Mouse (Mus musculus): ENCODE measurements around the gene Siva1.

Siva1 gene

GRCm38 (mm10) chr12:112660576-112661326, 16.3 kb downstream of the Siva1 start:
- DNase-seq: peak; percentile 60

GRCm38 (mm10) chr12:112661327-112661605, 16.8 kb downstream of the Siva1 start:
- DNase-seq: no peak

DNA sequence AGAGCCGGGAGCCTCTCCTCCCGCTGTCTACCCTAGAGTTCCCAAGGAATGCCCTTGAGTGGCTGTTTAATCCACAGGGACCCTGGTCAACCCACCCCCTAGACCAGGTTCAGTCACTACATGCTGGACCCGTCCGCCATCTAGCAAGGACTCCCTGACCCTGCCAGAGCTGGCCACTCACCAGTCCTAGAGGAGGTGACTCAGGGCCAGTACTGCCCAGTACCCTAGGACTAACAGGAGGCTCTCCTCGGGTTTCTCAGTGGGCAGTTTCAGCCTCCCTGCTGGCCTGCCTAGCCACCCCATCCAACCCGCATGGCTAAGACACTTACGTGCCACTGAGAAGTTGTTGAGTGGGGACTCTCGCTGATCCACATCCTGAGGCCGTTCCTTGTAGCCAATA, 17.4 kb downstream of the Siva1 start:
- no peak for DNase-seq

GRCm38 (mm10) chr12:112663303-112663702, 18.8 kb downstream of the Siva1 start:
- DNase-seq: no peak

GRCm38 (mm10) chr12:112663716-112664115, 19.2 kb downstream of the Siva1 start:
- DNase-seq: no peak

- no peak for DNase-seq
Observed at GRCm38 (mm10) chr12:112664124-112664523, 19.6 kb downstream of the Siva1 start.

DNA sequence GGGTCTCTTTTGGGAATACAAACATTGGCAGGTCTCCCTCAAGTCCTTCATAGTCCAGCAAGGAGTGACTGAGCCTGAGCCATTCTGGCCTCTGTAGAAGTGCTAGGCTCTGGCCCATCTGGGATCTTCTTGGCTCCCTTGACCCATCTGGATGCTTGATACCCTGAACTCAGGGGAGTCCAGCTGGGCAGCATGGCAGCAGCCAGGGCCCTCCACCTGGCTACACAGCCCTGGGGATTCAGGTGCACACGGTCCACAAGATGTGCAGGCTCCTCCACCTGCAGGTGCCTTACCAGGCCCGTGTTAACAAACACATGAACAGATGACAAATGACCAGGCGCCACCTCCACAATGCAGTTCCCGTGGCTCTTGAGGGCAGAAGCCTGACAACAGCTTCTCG, 20.2 kb downstream of the Siva1 start:
- DNase-seq: no peak

- DNase-seq: peak; percentile 71
Observed at GRCm38 (mm10) chr12:112665445-112665844, 21.0 kb downstream of the Siva1 start.

DNA sequence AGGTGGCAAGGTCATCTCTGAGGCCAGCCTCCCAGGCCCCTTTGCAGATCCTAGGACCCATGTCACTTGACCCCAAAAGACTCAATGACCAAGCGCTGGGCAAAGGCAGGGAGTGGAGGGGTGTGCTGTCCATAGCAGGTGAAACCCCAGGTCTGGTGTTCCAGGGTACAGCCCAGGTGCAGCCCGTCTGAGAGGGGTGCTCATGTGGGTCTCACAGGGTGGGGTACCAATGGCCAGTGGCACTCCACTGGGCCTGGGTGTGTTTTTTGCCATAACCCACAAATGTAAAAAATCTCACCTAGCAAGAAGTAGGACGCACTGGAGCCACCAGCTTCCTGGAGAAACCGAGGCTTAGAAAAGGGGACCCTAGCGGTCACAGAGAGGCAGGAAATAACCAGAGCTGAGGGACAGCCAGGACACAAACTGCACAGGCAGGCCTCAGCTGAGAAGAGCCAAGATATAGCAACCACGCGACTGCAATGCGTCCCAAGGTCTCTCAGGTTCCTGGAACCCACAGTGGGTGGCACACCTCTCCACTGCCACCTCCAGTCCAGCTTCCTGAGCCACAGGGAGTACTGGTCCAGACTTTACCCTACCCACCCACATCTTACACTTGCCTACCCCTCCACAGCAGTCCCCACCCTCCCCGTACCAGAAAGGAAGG, 21.5 kb downstream of the Siva1 start:
- no peak for DNase-seq

GRCm38 (mm10) chr12:112667619-112668297, 23.3 kb downstream of the Siva1 start:
- peak; percentile 40 for DNase-seq

DNA sequence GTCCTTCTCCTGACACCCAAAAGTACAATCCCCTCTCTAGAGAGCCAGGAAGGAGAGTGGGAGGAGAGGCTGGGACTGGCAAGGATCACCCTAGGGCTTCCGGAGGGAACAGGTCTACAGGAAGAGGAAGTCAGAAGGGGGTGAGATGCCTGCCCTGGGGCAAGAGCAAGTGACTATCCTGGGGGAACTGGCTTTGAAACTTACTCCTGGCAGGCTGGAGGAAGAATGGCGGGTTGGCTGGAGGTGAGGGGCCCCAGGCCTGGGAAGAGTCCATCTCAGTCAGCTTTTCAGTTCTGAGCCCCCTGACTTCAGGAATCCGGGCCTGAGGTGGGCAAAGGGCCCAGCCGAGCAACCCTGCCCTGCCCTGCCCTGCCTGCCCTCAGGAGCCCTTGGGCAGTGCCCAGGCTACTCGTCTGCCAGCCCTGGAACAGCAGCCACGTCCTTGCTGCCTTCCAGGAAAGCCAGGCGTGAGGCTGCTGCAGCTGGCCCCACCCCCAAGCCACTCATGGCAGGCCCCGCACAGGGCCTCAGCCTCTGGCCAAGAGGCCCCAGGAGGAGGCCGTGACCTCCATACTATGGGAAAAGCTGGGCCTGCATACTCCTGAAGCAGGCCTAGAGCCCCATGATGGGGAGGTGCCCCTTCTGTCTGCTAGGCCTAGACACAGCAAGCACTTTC, 26.4 kb downstream of the Siva1 start:
- peak; percentile 33 for DNase-seq

- DNase-seq: no peak
Observed at GRCm38 (mm10) chr12:112671891-112672290, 27.4 kb downstream of the Siva1 start.

GRCm38 (mm10) chr12:112672744-112673575, 28.5 kb downstream of the Siva1 start:
- peak; percentile 38 for DNase-seq

DNA sequence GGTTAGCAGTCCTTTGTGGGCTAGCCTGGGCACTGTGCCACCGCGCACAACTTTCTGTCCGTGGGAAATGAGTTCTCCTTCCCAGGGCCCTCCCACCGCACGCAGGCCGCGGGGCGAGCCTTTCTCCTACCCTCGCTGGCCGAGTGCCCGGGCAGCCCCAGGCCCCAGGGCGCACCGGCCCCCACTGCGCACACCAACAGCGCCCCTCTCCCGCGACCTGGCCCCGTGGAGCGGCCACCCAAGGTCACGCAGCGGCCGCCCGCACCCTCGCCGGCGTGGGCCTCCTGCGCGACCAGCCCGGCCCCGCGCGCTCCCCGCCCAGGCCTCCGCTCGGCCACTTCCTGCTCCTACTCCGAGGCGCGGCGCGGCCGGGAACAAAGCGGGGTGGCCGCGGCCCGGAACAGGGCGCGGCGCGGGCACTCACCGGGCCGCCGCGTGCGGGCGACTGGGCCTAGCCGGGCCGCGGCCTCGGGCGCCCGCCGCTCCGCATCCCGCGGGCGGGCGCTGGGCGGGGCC, 29.2 kb downstream of the Siva1 start:
- peak; percentile 73 for DNase-seq

GRCm38 (mm10) chr12:112674132-112675011, 29.9 kb downstream of the Siva1 start, which contains the start of gene Akt1:
Akt1 (minus strand) TSS chr12:112674884.
- DNase-seq: peak; percentile 77

- DNase-seq: peak; percentile 88
Observed at GRCm38 (mm10) chr12:112675245-112676035, 31.0 kb downstream of the Siva1 start.

DNA sequence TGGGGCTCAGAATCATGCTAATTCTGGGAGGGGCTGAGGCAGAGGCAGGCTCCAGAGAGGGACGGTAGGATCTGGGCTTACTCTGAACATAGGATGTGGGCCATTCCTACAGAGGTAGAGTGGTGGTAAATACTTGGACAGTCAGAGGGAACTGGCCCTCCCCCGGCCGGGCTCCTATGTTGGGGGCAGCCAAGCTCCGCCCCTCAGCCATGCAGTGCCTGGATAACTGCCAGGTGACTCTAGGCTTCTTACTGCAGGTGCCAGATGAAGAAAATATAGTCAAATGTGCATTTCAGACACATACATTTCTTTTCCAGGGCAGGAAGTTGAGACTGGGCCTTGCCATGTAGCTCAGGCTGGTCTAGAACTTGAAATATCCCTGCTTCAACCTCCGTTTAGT, 32.6 kb downstream of the Siva1 start:
- DNase-seq: peak; percentile 34

DNA sequence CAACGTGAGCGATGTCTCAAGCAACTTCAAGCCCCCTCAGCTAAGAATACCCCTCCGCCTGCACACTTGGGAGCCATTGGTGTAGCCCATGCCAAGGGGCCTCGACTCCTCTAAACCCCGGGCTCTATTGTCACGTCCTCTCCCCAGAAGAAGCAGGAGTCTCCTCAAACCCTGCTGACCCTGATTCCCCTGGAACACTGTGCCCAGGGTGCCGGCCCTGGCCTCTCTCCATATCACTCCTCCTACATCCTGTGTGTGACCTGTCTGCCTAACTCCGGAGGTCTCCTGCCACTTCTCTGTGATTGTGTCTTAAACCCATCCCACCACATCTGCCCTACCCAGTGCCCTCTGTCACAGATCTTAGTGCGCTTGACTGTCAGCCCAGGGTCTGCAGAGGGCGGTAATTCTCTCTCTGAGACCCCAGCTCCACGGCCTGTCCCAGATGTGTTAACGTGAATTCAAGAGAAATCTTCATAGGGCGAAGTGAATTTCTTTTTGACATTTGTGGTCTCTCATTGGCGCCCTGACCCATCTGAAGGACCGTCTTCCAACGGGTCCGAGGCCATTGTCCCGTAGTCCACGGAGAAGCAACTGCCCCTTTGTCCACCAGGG, 33.6 kb downstream of the Siva1 start:
- no peak for DNase-seq

DNA sequence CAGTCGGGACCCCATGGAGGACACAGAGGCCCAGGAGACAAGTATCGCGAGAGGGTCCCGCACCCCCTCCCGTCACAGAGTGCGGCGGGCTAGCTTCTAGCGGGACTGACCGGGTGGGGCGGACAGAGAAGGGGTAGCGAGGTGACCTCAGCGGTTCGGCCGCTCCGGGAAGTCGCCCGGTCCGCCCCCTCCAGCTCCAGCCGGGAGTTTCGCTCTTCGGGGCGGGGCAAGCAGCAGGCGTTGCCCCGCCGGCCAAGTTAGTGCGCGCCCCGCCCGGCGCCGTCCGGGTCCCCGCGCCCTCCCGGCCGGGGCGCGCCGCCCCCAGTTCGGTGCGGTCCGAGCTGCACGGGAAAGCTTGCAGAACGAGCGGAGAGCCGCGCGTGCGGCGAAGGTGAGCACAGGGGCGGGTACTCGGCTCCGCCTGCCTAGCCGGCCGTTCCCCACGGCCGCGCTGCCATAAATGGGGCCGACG, 34.1 kb downstream of the Siva1 start, which contains the start of gene Zbtb42:
TSS of gene Zbtb42 (plus strand) at position 274 of the 472 bp plus-strand sequence.
- peak; percentile 81 for DNase-seq

All from kidney, postnatal 14 days (tissue).